Mouse (Mus musculus): ENCODE results near the gene Capn7. TPM values are rescaled to one million over a fixed set of nuclear protein-coding genes. Genes with fewer than 3 reads are reported as not detected.

The Capn7 gene
- polyA plus RNA-seq, 1 experiment = 9.3 TPM

GRCm38 (mm10) chr14:31394822-31395532 lies 58.5 kb downstream of the Capn7 start:
- Histone ChIP-seq H3K4me2 (ENCODE audit: low read depth) (no peak overlapping the region), H3ac (ENCODE audit: control insufficient read depth, insufficient read length) (no peak overlapping the region), H3K36me3 (ENCODE audit: control insufficient read depth, insufficient read depth) (no peaks in the 10 kb centered on the region), H3K4me3 (no peak overlapping the region), H3K27me3 (ENCODE audit: control insufficient read depth, insufficient read depth, insufficient read length) (no peaks in the 10 kb centered on the region), H3K79me2 (ENCODE audit: control insufficient read depth, insufficient read depth) (no peaks in the 10 kb centered on the region)
- TF ChIP-seq MAX (IDR thresholded peaks at IDR 0.05; ENCODE audit: low read depth) (no peak), SRF (IDR thresholded peaks at IDR 0.05; ENCODE audit: control insufficient read depth, insufficient read length, low read depth) (no peak)

- Histone ChIP-seq H3ac (ENCODE audit: control insufficient read depth, insufficient read length) (no peak overlapping the region), H3K36me3 (ENCODE audit: control insufficient read depth, insufficient read depth) (no peaks in the 10 kb centered on the region), H3K4me2 (ENCODE audit: low read depth) (no peak overlapping the region), H3K79me2 (ENCODE audit: control insufficient read depth, insufficient read depth) (no peaks in the 10 kb centered on the region), H3K4me3 (no peak overlapping the region), H3K27me3 (ENCODE audit: control insufficient read depth, insufficient read depth, insufficient read length) (no peaks in the 10 kb centered on the region)
- TF ChIP-seq SRF (IDR thresholded peaks at IDR 0.05; ENCODE audit: control insufficient read depth, insufficient read length, low read depth) (no peak), E2F4 (IDR thresholded peaks at IDR 0.05; ENCODE audit: insufficient read depth) (no peak), MAX (IDR thresholded peaks at IDR 0.05; ENCODE audit: low read depth) (no peak)
Observed at GRCm38 (mm10) chr14:31395629-31396199, 59.3 kb downstream of the Capn7 start.

- H3K27me3 ChIP-seq (ENCODE audit: control insufficient read depth, insufficient read depth, insufficient read length) = no peaks in the 10 kb centered on the region
- no peak overlapping the region for H3K4me2 ChIP-seq (ENCODE audit: low read depth)
- H3K36me3 ChIP-seq (ENCODE audit: control insufficient read depth, insufficient read depth) = no peaks in the 10 kb centered on the region
- H3K4me3 ChIP-seq = no peak overlapping the region
- H3K79me2 ChIP-seq (ENCODE audit: control insufficient read depth, insufficient read depth) = no peaks in the 10 kb centered on the region
- H3ac ChIP-seq (ENCODE audit: control insufficient read depth, insufficient read length) = no peak overlapping the region
- no peak for TF ChIP-seq REST (IDR thresholded peaks at IDR 0.05; ENCODE audit: insufficient read depth, insufficient read length)
- TF ChIP-seq MYOD1 (IDR thresholded peaks at IDR 0.05; ENCODE audit: control insufficient read depth in 1 of 3, insufficient read length in 2 of 3, low read depth in 2 of 3) = no peak
- no peak for TF ChIP-seq POLR2A (IDR thresholded peaks at IDR 0.05; ENCODE audit: insufficient read length, low read depth)
- no peak for TF ChIP-seq MAX (IDR thresholded peaks at IDR 0.05; ENCODE audit: low read depth)
- TF ChIP-seq SRF (IDR thresholded peaks at IDR 0.05; ENCODE audit: control insufficient read depth, insufficient read length, low read depth) = no peak
- no peak for TF ChIP-seq E2F4 (IDR thresholded peaks at IDR 0.05; ENCODE audit: insufficient read depth)
- TF ChIP-seq MYOG (IDR thresholded peaks at IDR 0.05; ENCODE audit: control insufficient read depth in 1 of 3, insufficient read depth in 1 of 3, insufficient read length in 2 of 3, low read depth in 2 of 3) = no peak
- TF ChIP-seq USF1 (IDR thresholded peaks at IDR 0.05; ENCODE audit: low read depth) = no peak
- TF ChIP-seq CEBPB (IDR thresholded peaks at IDR 0.05; ENCODE audit: insufficient read depth, poor library complexity, severe bottlenecking) = no peak
- no peak for TF ChIP-seq TCF12 (IDR thresholded peaks at IDR 0.05; ENCODE audit: insufficient read depth, poor library complexity, severe bottlenecking)
- TF ChIP-seq TCF3 (IDR thresholded peaks at IDR 0.05; ENCODE audit: insufficient read length, low read depth) = no peak
- no peak for TF ChIP-seq POLR2AphosphoS2 (IDR thresholded peaks at IDR 0.05; ENCODE audit: insufficient read length, low read depth)
Observed at GRCm38 (mm10) chr14:31396428-31396827, 60.0 kb downstream of the Capn7 start.

- TF ChIP-seq USF1 (IDR thresholded peaks at IDR 0.05; ENCODE audit: low read depth) (no peak), E2F4 (IDR thresholded peaks at IDR 0.05; ENCODE audit: insufficient read depth) (no peak), TCF12 (IDR thresholded peaks at IDR 0.05; ENCODE audit: insufficient read depth, poor library complexity, severe bottlenecking) (no peak)
- H3K4me2 ChIP-seq (ENCODE audit: low read depth) = no peak overlapping the region
- no peaks in the 10 kb centered on the region for H3K27me3 ChIP-seq (ENCODE audit: control insufficient read depth, insufficient read depth, insufficient read length)
- no peaks in the 10 kb centered on the region for H3K79me2 ChIP-seq (ENCODE audit: control insufficient read depth, insufficient read depth)
- no peak overlapping the region for H3ac ChIP-seq (ENCODE audit: control insufficient read depth, insufficient read length)
- no peaks in the 10 kb centered on the region for H3K36me3 ChIP-seq (ENCODE audit: control insufficient read depth, insufficient read depth)
- no peak overlapping the region for H3K4me3 ChIP-seq
Observed at GRCm38 (mm10) chr14:31397353-31397752, 60.9 kb downstream of the Capn7 start.

DNA sequence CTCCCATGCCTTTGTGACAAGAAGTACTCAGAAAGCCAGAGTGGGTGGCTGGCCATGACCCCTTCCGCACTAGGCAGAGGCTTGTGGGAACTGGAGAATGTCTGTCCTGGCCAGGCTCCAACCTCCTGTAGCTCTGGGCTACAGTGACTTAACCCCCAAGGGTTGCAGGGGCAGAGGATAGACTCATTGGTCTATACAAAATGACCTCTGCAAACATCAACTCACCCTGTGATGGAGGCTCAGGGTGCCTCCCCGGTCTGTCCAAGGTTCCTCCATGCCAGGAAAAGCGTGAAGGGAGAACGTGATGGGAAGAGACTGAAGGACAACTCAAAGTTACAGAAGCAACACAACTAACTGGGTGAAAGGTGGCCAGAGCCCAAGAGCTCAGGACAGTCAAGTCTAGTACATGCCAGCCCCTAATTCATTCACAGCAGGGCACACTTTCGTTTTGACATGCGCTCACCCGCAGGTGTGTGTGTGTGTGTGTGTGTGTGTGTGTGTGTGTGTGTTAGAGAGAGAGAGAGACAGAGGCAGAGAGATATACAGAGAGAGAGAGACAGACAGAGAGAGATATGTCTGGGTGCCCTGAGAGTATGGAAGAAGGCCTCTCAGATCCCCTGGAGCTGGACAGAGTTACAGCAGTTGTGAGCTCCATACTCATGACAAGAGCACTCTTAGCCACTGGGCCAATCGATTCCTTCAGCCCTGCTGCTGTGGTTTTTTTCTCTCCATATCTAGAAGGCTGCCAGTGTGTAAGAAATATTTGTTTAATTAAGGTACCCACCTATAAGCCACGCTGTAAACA lies 61.6 kb downstream of the Capn7 start:
- H3ac ChIP-seq (ENCODE audit: control insufficient read depth, insufficient read length) = no peak overlapping the region
- H3K27me3 ChIP-seq (ENCODE audit: control insufficient read depth, insufficient read depth, insufficient read length) = no peaks in the 10 kb centered on the region
- no peak overlapping the region for H3K4me2 ChIP-seq (ENCODE audit: low read depth)
- H3K79me2 ChIP-seq (ENCODE audit: control insufficient read depth, insufficient read depth) = no peaks in the 10 kb centered on the region
- no peaks in the 10 kb centered on the region for H3K36me3 ChIP-seq (ENCODE audit: control insufficient read depth, insufficient read depth)
- no peak overlapping the region for H3K4me3 ChIP-seq
- no peak for TF ChIP-seq MYOG (IDR thresholded peaks at IDR 0.05; ENCODE audit: control insufficient read depth in 1 of 3, insufficient read depth in 1 of 3, insufficient read length in 2 of 3, low read depth in 2 of 3)
- no peak for TF ChIP-seq SRF (IDR thresholded peaks at IDR 0.05; ENCODE audit: control insufficient read depth, insufficient read length, low read depth)
- TF ChIP-seq CEBPB (IDR thresholded peaks at IDR 0.05; ENCODE audit: insufficient read depth, poor library complexity, severe bottlenecking) = no peak
- TF ChIP-seq POLR2A (IDR thresholded peaks at IDR 0.05; ENCODE audit: insufficient read length, low read depth) = no peak
- TF ChIP-seq E2F4 (IDR thresholded peaks at IDR 0.05; ENCODE audit: insufficient read depth) = no peak
- TF ChIP-seq USF1 (IDR thresholded peaks at IDR 0.05; ENCODE audit: low read depth) = no peak
- no peak for TF ChIP-seq REST (IDR thresholded peaks at IDR 0.05; ENCODE audit: insufficient read depth, insufficient read length)
- TF ChIP-seq TCF12 (IDR thresholded peaks at IDR 0.05; ENCODE audit: insufficient read depth, poor library complexity, severe bottlenecking) = no peak
- no peak for TF ChIP-seq MYOD1 (IDR thresholded peaks at IDR 0.05; ENCODE audit: control insufficient read depth in 1 of 3, insufficient read length in 2 of 3, low read depth in 2 of 3)
- TF ChIP-seq POLR2AphosphoS2 (IDR thresholded peaks at IDR 0.05; ENCODE audit: insufficient read length, low read depth) = no peak
- TF ChIP-seq MAX (IDR thresholded peaks at IDR 0.05; ENCODE audit: low read depth) = no peak
- no peak for TF ChIP-seq TCF3 (IDR thresholded peaks at IDR 0.05; ENCODE audit: insufficient read length, low read depth)
